In genomic region chr7:19716822-19717221, GRCm38 (mm10) we compare ENCODE assay signal across 11 mouse cellular contexts. TPM values are rescaled to one million over a fixed set of nuclear protein-coding genes. Genes with fewer than 3 reads are reported as not detected.
DNase-seq lines count a peak whose midpoint lies in the region; ATAC-seq and TF ChIP-seq lines count a peak whose summit lies in the region.
"Had no signal": no experiment of that assay in that cellular context is flagged by ENCODE, and none has a peak within 500 bp of the region (broad histone marks: within the 10 kb centered on the region; RNA-seq: fewer than 3 reads in every experiment).

No protein-coding gene starts in this region.

- 80% methylated on average over 2 of the region's 2 CpGs for WGBS in stomach, embryonic 14.5 days
- WGBS in stomach, postnatal 0 days: 81% methylated on average over 2 of the region's 2 CpGs
- WGBS in liver, embryonic 14.5 days (ENCODE audit: insufficient replicate concordance): 73% methylated on average over 2 of the region's 2 CpGs

- H3K9ac ChIP-seq in stomach, embryonic 14.5 days (replicated peaks; ENCODE audit: low read depth, low read length): no peak overlapping the region
- H3K9ac ChIP-seq in stomach, postnatal 0 days (ENCODE audit: low read length): no peak overlapping the region
- H3K9ac ChIP-seq in liver, embryonic 14.5 days (replicated peaks): no peak overlapping the region; the same call in none of the 2 replicates

- peaks cover 35% of the 10 kb centered on the region for H3K36me3 ChIP-seq in stomach, embryonic 14.5 days (ENCODE audit: control insufficient read depth, insufficient read depth, low read length)
- peaks cover 12% of the 10 kb centered on the region for H3K36me3 ChIP-seq in stomach, postnatal 0 days (ENCODE audit: control insufficient read depth, insufficient read depth, low read length)
- H3K36me3 ChIP-seq in liver, embryonic 14.5 days (replicated peaks; ENCODE audit: control insufficient read depth, insufficient read depth, low read depth): peaks cover 14% of the 10 kb centered on the region

- no peak overlapping the region for H3K4me3 ChIP-seq in stomach, embryonic 14.5 days (ENCODE audit: low read depth, low read length)
- no peak overlapping the region for H3K4me3 ChIP-seq in stomach, postnatal 0 days (ENCODE audit: low read depth, low read length)
- H3K4me3 ChIP-seq in liver, embryonic 14.5 days (ENCODE audit: insufficient read depth in 1 of 2, low read depth in 2 of 2, low read length in 2 of 2): no peak overlapping the region

- TF ChIP-seq EP300 in stomach, postnatal 0 days (optimal IDR thresholded peaks at IDR 0.05): no peak
- TF ChIP-seq EP300 in liver, embryonic 14.5 days (IDR thresholded peaks at IDR 0.05; ENCODE audit: low read depth): no peak

- H3K27me3 ChIP-seq in stomach, embryonic 14.5 days (ENCODE audit: control insufficient read depth, insufficient read depth, low read length): no peaks in the 10 kb centered on the region
- no peaks in the 10 kb centered on the region for H3K27me3 ChIP-seq in stomach, postnatal 0 days (ENCODE audit: control insufficient read depth, insufficient read depth, low read length)
- H3K27me3 ChIP-seq in liver, embryonic 14.5 days (ENCODE audit: control insufficient read depth, insufficient read depth, low read length): no peaks in the 10 kb centered on the region

- DNase-seq in cerebellum, adult 11-12 months: peak; percentile 69
- DNase-seq in cerebellum, adult 11 months: no peak
- DNase-seq in stomach, postnatal 0 days (ENCODE audit: low spot score): no peak
- DNase-seq in liver, embryonic 14.5 days (ENCODE audit: low read depth in 3 of 3, low spot score in 3 of 3): no peak
- DNase-seq in adrenal gland, postnatal 36 days: no peak
- no peak for DNase-seq in cerebellum, postnatal 10 days
- DNase-seq: kidney, postnatal 10 days; thymus, postnatal 14 days had no signal

- peaks cover 14% of the 10 kb centered on the region for H3K4me1 ChIP-seq in stomach, embryonic 14.5 days (ENCODE audit: control insufficient read depth, insufficient read depth, low read length)
- no peaks in the 10 kb centered on the region; the same call in 1 of the 2 replicates for H3K4me1 ChIP-seq in stomach, postnatal 0 days (replicated peaks; ENCODE audit: control insufficient read depth, insufficient read depth)
- peaks cover 14% of the 10 kb centered on the region in 2 experiments for H3K4me1 ChIP-seq in liver, embryonic 14.5 days (replicated peaks; ENCODE audit: control insufficient read depth in 2 of 2, insufficient read depth in 2 of 2, low read length in 1 of 2)

- H3K9me3 ChIP-seq in stomach, embryonic 14.5 days (ENCODE audit: control insufficient read depth, low read depth, low read length): peaks cover 13% of the 10 kb centered on the region
- H3K9me3 ChIP-seq in stomach, postnatal 0 days (ENCODE audit: control insufficient read depth, low read length): peaks cover 6% of the 10 kb centered on the region; the same call in 1 of the 2 replicates
- no peaks in the 10 kb centered on the region for H3K9me3 ChIP-seq in liver, embryonic 14.5 days (ENCODE audit: control insufficient read depth, low read length)

- TF ChIP-seq CTCF in stomach, postnatal 0 days (IDR thresholded peaks at IDR 0.05; ENCODE audit: low read depth): no peak
- TF ChIP-seq CTCF in liver, embryonic 14.5 days (IDR thresholded peaks at IDR 0.05; ENCODE audit: low read depth): no peak

- H3K27ac ChIP-seq in stomach, embryonic 14.5 days (ENCODE audit: low read length): no peak overlapping the region
- H3K27ac ChIP-seq in stomach, postnatal 0 days (replicated peaks): no peak overlapping the region; the same call in 1 of the 2 replicates
- H3K27ac ChIP-seq in liver, embryonic 14.5 days: no peak overlapping the region; the same call in 1 of the 2 replicates

- H3K4me2 ChIP-seq in stomach, embryonic 14.5 days (replicated peaks; ENCODE audit: low read depth, low read length): peak overlapping the region; percentile 64; the same call in 1 of the 2 replicates
- no peak overlapping the region for H3K4me2 ChIP-seq in stomach, postnatal 0 days (replicated peaks; ENCODE audit: low read depth)
- peak overlapping the region; percentile 91 for H3K4me2 ChIP-seq in liver, embryonic 14.5 days (ENCODE audit: low read depth)

- ATAC-seq in stomach, embryonic 14.5 days (ENCODE audit: insufficient number of reproducible peaks, insufficient read depth, low FRiP score, low read depth): no peak
- no peak for ATAC-seq in stomach, postnatal 0 days (ENCODE audit: low FRiP score, low TSS enrichment)
- ATAC-seq in liver, embryonic 14.5 days (ENCODE audit: insufficient read depth): no peak
- no peak for ATAC-seq in granulocyte monocyte progenitor cell, adult 5-6 weeks (replicated peaks; ENCODE audit: poor library complexity, severe bottlenecking)

RNA-seq across cellular contexts. Expression of gene Tomm40, which starts 1.6 kb away (rescaled TPM):
- 91.2 and 108 TPM in 2 replicates for polyA plus RNA-seq in stomach, embryonic 14.5 days (2014; fragmentation: Nextera tagmentation; extraction: Ambion mirVana)
- polyA plus RNA-seq in stomach, postnatal 0 days (2015; fragmentation: Nextera tagmentation; extraction: Ambion mirVana): 98.0 and 105 TPM in 2 replicates
- polyA plus RNA-seq in liver, embryonic 14.5 days (2012; rRNA removed): 53.7 and 57.3 TPM in 2 replicates
- polyA plus RNA-seq in liver, embryonic 14.5 days (2014; fragmentation: Nextera tagmentation; extraction: Ambion mirVana): 58.2 and 75.8 TPM in 2 replicates
- total RNA-seq in adrenal gland, postnatal 36 days (2021): 100 to 1,000 TPM; 124 to 135 TPM
- 70.2 and 76.7 TPM in 2 replicates for total RNA-seq in granulocyte monocyte progenitor cell, adult 5-6 weeks (2014; fragmentation: Nextera tagmentation)
- 36.2 and 47.0 TPM in 2 replicates for total RNA-seq in granulocyte monocyte progenitor cell, adult 5-6 weeks (2017)

RNA-seq across cellular contexts. Expression of gene Apoe, which starts 17.8 kb away (rescaled TPM):
- 291 and 299 TPM in 2 replicates for polyA plus RNA-seq in stomach, embryonic 14.5 days (2014; fragmentation: Nextera tagmentation; extraction: Ambion mirVana)
- 383 and 436 TPM in 2 replicates for polyA plus RNA-seq in stomach, postnatal 0 days (2015; fragmentation: Nextera tagmentation; extraction: Ambion mirVana)
- polyA plus RNA-seq in liver, embryonic 14.5 days (2012; rRNA removed): 1,802 and 2,400 TPM in 2 replicates
- 1,630 and 1,854 TPM in 2 replicates for polyA plus RNA-seq in liver, embryonic 14.5 days (2014; fragmentation: Nextera tagmentation; extraction: Ambion mirVana)
- total RNA-seq in adrenal gland, postnatal 36 days (2021): 1,000 to 10,000 TPM in 1 of 2 experiments, 100 to 1,000 TPM in 1; 927 to 1,142 TPM
- 21.9 and 23.5 TPM in 2 replicates for total RNA-seq in granulocyte monocyte progenitor cell, adult 5-6 weeks (2014; fragmentation: Nextera tagmentation)
- 59.3 and 90.6 TPM in 2 replicates for total RNA-seq in granulocyte monocyte progenitor cell, adult 5-6 weeks (2017)

RNA-seq across cellular contexts. Expression of gene Apoc1, which starts 24.4 kb away (rescaled TPM):
- 10.9 and 12.6 TPM in 2 replicates for polyA plus RNA-seq in stomach, embryonic 14.5 days (2014; fragmentation: Nextera tagmentation; extraction: Ambion mirVana)
- 79.6 and 88.4 TPM in 2 replicates for polyA plus RNA-seq in stomach, postnatal 0 days (2015; fragmentation: Nextera tagmentation; extraction: Ambion mirVana)
- 203 and 204 TPM in 2 replicates for polyA plus RNA-seq in liver, embryonic 14.5 days (2012; rRNA removed)
- polyA plus RNA-seq in liver, embryonic 14.5 days (2014; fragmentation: Nextera tagmentation; extraction: Ambion mirVana): 390 TPM in 2 replicates
- total RNA-seq in adrenal gland, postnatal 36 days (2021): 1,000 to 10,000 TPM in 1 of 2 experiments, 100 to 1,000 TPM in 1; 185 to 1,007 TPM
- 10.3 and 17.9 TPM in 2 replicates for total RNA-seq in granulocyte monocyte progenitor cell, adult 5-6 weeks (2014; fragmentation: Nextera tagmentation)
- 0.57 and 10.6 TPM in 2 replicates for total RNA-seq in granulocyte monocyte progenitor cell, adult 5-6 weeks (2017)

RNA-seq across cellular contexts. Expression of gene Nectin2, which starts 33.5 kb away (rescaled TPM):
- 106 and 113 TPM in 2 replicates for polyA plus RNA-seq in stomach, embryonic 14.5 days (2014; fragmentation: Nextera tagmentation; extraction: Ambion mirVana)
- polyA plus RNA-seq in stomach, postnatal 0 days (2015; fragmentation: Nextera tagmentation; extraction: Ambion mirVana): 82.2 and 83.8 TPM in 2 replicates
- polyA plus RNA-seq in liver, embryonic 14.5 days (2012; rRNA removed): 7.8 and 8.9 TPM in 2 replicates
- polyA plus RNA-seq in liver, embryonic 14.5 days (2014; fragmentation: Nextera tagmentation; extraction: Ambion mirVana): 10.2 and 10.3 TPM in 2 replicates
- total RNA-seq in adrenal gland, postnatal 36 days (2021): 100 to 1,000 TPM in 1 of 2 experiments, 10 to 100 TPM in 1; 70.0 to 115 TPM
- 1.7 and 2.0 TPM in 2 replicates for total RNA-seq in granulocyte monocyte progenitor cell, adult 5-6 weeks (2014; fragmentation: Nextera tagmentation)
- total RNA-seq in granulocyte monocyte progenitor cell, adult 5-6 weeks (2017): 1.6 and 1.8 TPM in 2 replicates

RNA-seq across cellular contexts. Expression of gene Apoc4, which starts 35.5 kb away (rescaled TPM):
- polyA plus RNA-seq in stomach, embryonic 14.5 days (2014; fragmentation: Nextera tagmentation; extraction: Ambion mirVana): 0.39 TPM in 1 of 2 replicates, not detected in the other
- 2.8 and 6.1 TPM in 2 replicates for polyA plus RNA-seq in stomach, postnatal 0 days (2015; fragmentation: Nextera tagmentation; extraction: Ambion mirVana)
- 90.9 and 154 TPM in 2 replicates for polyA plus RNA-seq in liver, embryonic 14.5 days (2012; rRNA removed)
- polyA plus RNA-seq in liver, embryonic 14.5 days (2014; fragmentation: Nextera tagmentation; extraction: Ambion mirVana): 181 and 200 TPM in 2 replicates
- 100 to 1,000 TPM in 1 of 2 experiments, 10 to 100 TPM in 1; 42.0 to 110 TPM for total RNA-seq in adrenal gland, postnatal 36 days (2021)
- not detected in 2 replicates for total RNA-seq in granulocyte monocyte progenitor cell, adult 5-6 weeks (2014; fragmentation: Nextera tagmentation)
- not detected in 2 replicates for total RNA-seq in granulocyte monocyte progenitor cell, adult 5-6 weeks (2017)
- polyA plus RNA-seq: embryonic facial prominence, embryonic 14.5 days had no signal
